Mouse (Mus musculus): Measurements from ENCODE around the gene Pdss2. TPM values are rescaled to one million over a fixed set of nuclear protein-coding genes. Genes with fewer than 3 reads are reported as not detected.

The Pdss2 gene
- polyA plus RNA-seq, 1 experiment from 2014 or later: 13.9 TPM

DNA sequence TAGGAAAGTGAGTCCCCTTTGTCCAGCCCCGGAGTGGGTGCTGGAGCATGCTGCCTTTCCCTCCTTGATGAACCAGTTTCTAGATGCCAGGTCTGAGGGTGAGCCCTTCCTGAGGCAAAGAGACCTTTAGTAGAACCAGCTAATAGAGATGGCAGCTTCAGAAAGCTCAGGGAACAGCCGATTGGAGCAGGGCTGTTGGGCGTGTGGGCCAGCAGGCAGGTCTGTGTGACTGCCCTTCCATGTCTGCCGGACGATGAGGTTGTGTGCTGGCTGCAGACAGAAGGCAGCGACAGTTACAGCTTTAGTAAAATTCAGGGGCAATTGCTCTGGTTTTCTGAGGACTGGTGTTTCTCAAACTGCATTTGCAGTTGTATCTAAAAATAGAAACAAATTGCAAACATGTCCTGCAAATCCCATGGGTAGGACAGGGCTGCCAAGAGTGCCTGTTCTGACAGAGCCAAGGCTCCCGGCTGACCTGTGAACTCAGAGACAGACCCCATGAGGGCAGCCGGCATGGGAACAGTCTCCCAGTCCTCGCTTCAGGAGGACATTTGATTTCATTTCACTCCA is 262.2 kb downstream of the Pdss2 start:
- no peak overlapping the region for H3K27ac ChIP-seq
- no peak overlapping the region for H3K4me3 ChIP-seq
- no peak for ATAC-seq (ENCODE audit: low FRiP score, low read depth)
- H3K27me3 ChIP-seq (replicated peaks): no peaks in the 10 kb centered on the region
- H3K36me3 ChIP-seq: no peaks in the 10 kb centered on the region
- H3K4me2 ChIP-seq (replicated peaks): no peak overlapping the region
- no peaks in the 10 kb centered on the region for H3K9me3 ChIP-seq
- WGBS: 49% methylated on average over 9 of the region's 9 CpGs
- peaks cover 22% of the 10 kb centered on the region for H3K4me1 ChIP-seq
- H3K9ac ChIP-seq: no peak overlapping the region

DNA sequence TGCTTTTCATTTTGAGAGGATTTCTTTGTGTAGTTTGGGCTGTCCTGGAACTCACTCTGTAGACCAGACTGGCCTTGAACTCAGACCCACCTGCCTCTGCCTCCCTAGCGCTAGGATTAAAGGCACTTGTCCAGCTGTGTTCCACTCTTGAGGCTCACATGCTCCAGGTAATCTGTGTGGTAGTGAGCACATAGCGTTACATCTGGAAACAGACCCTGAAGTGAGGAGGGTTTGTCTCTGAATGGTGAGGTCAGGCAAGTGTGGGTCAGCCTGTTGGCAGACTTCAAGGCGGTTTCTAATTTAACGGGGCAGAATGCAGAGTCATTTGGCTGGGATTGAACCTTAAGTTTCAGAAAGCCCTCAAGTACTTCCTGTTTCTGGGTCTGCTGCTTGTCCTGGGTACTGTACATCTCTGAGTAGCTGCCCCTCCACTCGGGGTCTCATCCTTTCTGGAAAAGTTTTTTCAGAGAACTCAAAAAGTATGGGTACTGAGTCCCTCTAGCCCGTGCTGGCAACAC is 264.5 kb downstream of the Pdss2 start:
- Histone ChIP-seq H3K4me2 (replicated peaks) (no peak overlapping the region), H3K36me3 (no peaks in the 10 kb centered on the region), H3K27me3 (replicated peaks) (no peaks in the 10 kb centered on the region), H3K4me1 (peaks cover 24% of the 10 kb centered on the region), H3K4me3 (no peak overlapping the region), H3K9ac (no peak overlapping the region), H3K9me3 (no peaks in the 10 kb centered on the region), H3K27ac (no peak overlapping the region)
- ATAC-seq (ENCODE audit: low FRiP score, low read depth): no peak
- WGBS: 91% methylated on average over 6 of the region's 6 CpGs

DNA sequence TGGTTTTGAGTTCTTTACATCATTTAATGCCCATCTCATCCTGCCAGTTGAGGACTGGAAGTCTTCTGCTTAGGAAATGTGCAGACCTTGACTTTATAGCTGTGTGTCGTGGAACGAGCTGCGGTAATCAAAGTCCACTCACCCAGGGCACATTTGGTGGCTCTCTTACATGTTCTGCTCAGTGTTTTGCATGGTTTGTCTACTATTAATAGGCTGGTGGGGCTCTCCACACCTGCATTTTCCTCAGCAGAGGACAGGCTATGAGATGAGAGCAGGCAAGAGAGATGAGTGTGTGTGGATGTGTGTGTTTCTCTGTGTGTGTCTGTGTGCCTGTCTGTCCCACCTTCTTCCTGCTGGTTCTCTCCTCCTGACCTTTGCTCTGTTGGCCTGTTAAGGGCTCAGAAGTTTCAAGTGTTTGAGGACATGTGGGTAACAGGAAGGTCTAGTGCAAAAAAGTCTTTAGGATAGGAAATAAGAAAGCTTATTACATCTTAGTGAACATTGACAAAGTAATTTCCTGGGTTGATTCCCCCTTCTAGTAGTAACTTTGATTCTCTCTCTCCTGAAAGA is 266.2 kb downstream of the Pdss2 start:
- 82% methylated on average over 3 of the region's 3 CpGs for WGBS
- Histone ChIP-seq H3K9ac (no peak overlapping the region), H3K4me2 (replicated peaks) (no peak overlapping the region), H3K27ac (no peak overlapping the region), H3K27me3 (replicated peaks) (no peaks in the 10 kb centered on the region), H3K4me1 (peaks cover 17% of the 10 kb centered on the region), H3K9me3 (no peaks in the 10 kb centered on the region), H3K4me3 (no peak overlapping the region), H3K36me3 (no peaks in the 10 kb centered on the region)
- ATAC-seq (ENCODE audit: low FRiP score, low read depth): no peak

- no peaks in the 10 kb centered on the region for H3K36me3 ChIP-seq
- H3K4me3 ChIP-seq: no peak overlapping the region
- no peaks in the 10 kb centered on the region for H3K27me3 ChIP-seq (replicated peaks)
- no peak overlapping the region for H3K4me2 ChIP-seq (replicated peaks)
- no peak overlapping the region for H3K27ac ChIP-seq
- ATAC-seq (ENCODE audit: low FRiP score, low read depth): no peak
- H3K4me1 ChIP-seq: peaks cover 14% of the 10 kb centered on the region
- H3K9ac ChIP-seq: no peak overlapping the region
- WGBS: 90% methylated on average over 4 of the region's 4 CpGs
- no peaks in the 10 kb centered on the region for H3K9me3 ChIP-seq
These were observed 267.0 kb downstream of the Pdss2 start for GRCm38 (mm10) chr10:43488258-43488657.

DNA sequence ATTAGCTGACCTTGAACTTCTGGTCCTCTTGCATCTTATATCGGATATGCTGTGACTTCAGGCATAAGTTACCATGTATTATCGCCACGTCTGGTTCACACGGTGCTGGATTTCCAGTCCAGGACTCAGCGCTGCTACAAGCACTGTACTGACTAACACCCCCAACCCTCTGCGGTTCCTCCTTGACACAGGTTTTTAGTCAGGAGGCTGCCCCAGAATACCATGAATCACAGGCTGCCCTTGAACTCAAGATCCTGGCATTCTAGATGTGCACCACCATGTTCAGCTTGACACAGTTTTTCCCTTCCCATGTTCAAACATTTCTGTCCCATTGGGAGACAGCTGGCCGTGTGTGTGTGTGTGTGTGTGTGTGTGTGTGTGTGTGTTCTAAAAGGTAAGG is 267.9 kb downstream of the Pdss2 start:
- Histone ChIP-seq H3K27me3 (replicated peaks) (no peaks in the 10 kb centered on the region), H3K4me3 (no peak overlapping the region), H3K4me2 (replicated peaks) (no peak overlapping the region), H3K9ac (no peak overlapping the region), H3K4me1 (peaks cover 9% of the 10 kb centered on the region; the same call in 1 of the 2 replicates), H3K27ac (no peak overlapping the region), H3K9me3 (no peaks in the 10 kb centered on the region), H3K36me3 (peaks cover 4% of the 10 kb centered on the region)
- ATAC-seq (ENCODE audit: low FRiP score, low read depth): no peak
- 92% methylated on average over 7 of the region's 7 CpGs for whole genome bisulfite sequencing

DNA sequence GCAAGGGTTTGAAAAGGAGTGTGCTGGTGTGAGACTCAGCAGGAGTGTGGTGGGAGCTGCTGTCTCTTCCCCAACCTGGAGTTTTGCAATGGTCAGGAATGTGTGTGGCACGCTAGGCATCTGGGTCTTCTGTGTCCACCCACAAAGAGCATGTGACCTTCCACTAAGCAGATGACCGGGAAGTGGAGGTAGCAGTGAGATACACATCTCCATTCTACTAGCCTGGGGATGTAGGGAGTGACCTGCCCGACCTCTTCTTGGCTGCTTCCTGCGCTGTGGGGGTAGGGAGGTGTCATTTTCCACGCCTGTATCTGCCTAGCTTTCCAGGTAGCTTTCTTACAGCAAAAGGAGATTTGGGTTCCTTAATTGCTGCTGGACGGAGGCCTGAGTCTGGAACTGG is 268.3 kb downstream of the Pdss2 start:
- Histone ChIP-seq H3K4me2 (replicated peaks) (no peak overlapping the region), H3K4me1 (peaks cover 9% of the 10 kb centered on the region; the same call in 1 of the 2 replicates), H3K27ac (no peak overlapping the region), H3K9ac (no peak overlapping the region), H3K9me3 (no peaks in the 10 kb centered on the region), H3K27me3 (replicated peaks) (no peaks in the 10 kb centered on the region), H3K4me3 (no peak overlapping the region), H3K36me3 (peaks cover 8% of the 10 kb centered on the region)
- no peak for ATAC-seq (ENCODE audit: low FRiP score, low read depth)
- 56% methylated on average over 6 of the region's 6 CpGs for WGBS

GRCm38 (mm10) chr10:43490034-43490433 is 268.7 kb downstream of the Pdss2 start:
- Histone ChIP-seq H3K4me3 (no peak overlapping the region), H3K27me3 (replicated peaks) (no peaks in the 10 kb centered on the region), H3K9me3 (no peaks in the 10 kb centered on the region), H3K4me1 (peaks cover 9% of the 10 kb centered on the region; the same call in 1 of the 2 replicates), H3K4me2 (replicated peaks) (no peak overlapping the region), H3K36me3 (peaks cover 13% of the 10 kb centered on the region), H3K9ac (no peak overlapping the region), H3K27ac (no peak overlapping the region)
- no peak for ATAC-seq (ENCODE audit: low FRiP score, low read depth)
- WGBS: 86% methylated on average over 8 of the region's 8 CpGs

GRCm38 (mm10) chr10:43490846-43491245 is 269.6 kb downstream of the Pdss2 start:
- no peak for ATAC-seq (ENCODE audit: low FRiP score, low read depth)
- no peak overlapping the region for H3K27ac ChIP-seq
- no peak overlapping the region for H3K4me3 ChIP-seq
- H3K9ac ChIP-seq: no peak overlapping the region
- no peaks in the 10 kb centered on the region for H3K9me3 ChIP-seq
- WGBS: 89% methylated on average over 5 of the region's 5 CpGs
- no peak overlapping the region for H3K4me2 ChIP-seq (replicated peaks)
- no peaks in the 10 kb centered on the region for H3K27me3 ChIP-seq (replicated peaks)
- H3K4me1 ChIP-seq: peaks cover 9% of the 10 kb centered on the region; the same call in 1 of the 2 replicates
- H3K36me3 ChIP-seq: peaks cover 21% of the 10 kb centered on the region

- Histone ChIP-seq H3K4me3 (no peak overlapping the region), H3K9ac (no peak overlapping the region), H3K4me2 (replicated peaks) (no peak overlapping the region), H3K9me3 (no peaks in the 10 kb centered on the region), H3K27me3 (replicated peaks) (no peaks in the 10 kb centered on the region), H3K4me1 (no peaks in the 10 kb centered on the region), H3K27ac (no peak overlapping the region), H3K36me3 (peaks cover 41% of the 10 kb centered on the region)
- ATAC-seq (ENCODE audit: low FRiP score, low read depth): no peak
- 97% methylated on average over 4 of the region's 4 CpGs for WGBS
These were observed 281.3 kb downstream of the Pdss2 start for GRCm38 (mm10) chr10:43502599-43502998.

- no peak overlapping the region for H3K27ac ChIP-seq
- H3K36me3 ChIP-seq: peaks cover 28% of the 10 kb centered on the region
These were observed 283.0 kb downstream of the Pdss2 start for GRCm38 (mm10) chr10:43504291-43504690.

GRCm38 (mm10) chr10:43507051-43507450 is 285.8 kb downstream of the Pdss2 start:
- no peak overlapping the region for H3K27ac ChIP-seq
- peaks cover 42% of the 10 kb centered on the region for H3K36me3 ChIP-seq
- H3K4me2 ChIP-seq (replicated peaks): no peak overlapping the region
- WGBS: 70% methylated on average over 4 of the region's 4 CpGs
- H3K4me1 ChIP-seq: no peaks in the 10 kb centered on the region
- no peak for ATAC-seq (ENCODE audit: low FRiP score, low read depth)
- no peak overlapping the region for H3K4me3 ChIP-seq
- no peaks in the 10 kb centered on the region for H3K9me3 ChIP-seq
- H3K27me3 ChIP-seq (replicated peaks): no peaks in the 10 kb centered on the region
- H3K9ac ChIP-seq: no peak overlapping the region

More at GRCm38 (mm10) chr10:43504291-43504690, 283.0 kb downstream of the Pdss2 start:
- WGBS: 80% methylated on average over 1 of the region's 1 CpGs
- H3K4me3 ChIP-seq: no peak overlapping the region
- H3K27me3 ChIP-seq (replicated peaks): no peaks in the 10 kb centered on the region
- H3K9ac ChIP-seq: no peak overlapping the region
- H3K4me2 ChIP-seq (replicated peaks): no peak overlapping the region
- no peaks in the 10 kb centered on the region for H3K4me1 ChIP-seq
- no peak for ATAC-seq (ENCODE audit: low FRiP score, low read depth)
- no peaks in the 10 kb centered on the region for H3K9me3 ChIP-seq

- Histone ChIP-seq H3K36me3 (peaks cover 61% of the 10 kb centered on the region), H3K4me1 (no peaks in the 10 kb centered on the region), H3K9me3 (no peaks in the 10 kb centered on the region), H3K27me3 (replicated peaks) (no peaks in the 10 kb centered on the region), H3K4me2 (replicated peaks) (no peak overlapping the region), H3K4me3 (no peak overlapping the region), H3K9ac (no peak overlapping the region), H3K27ac (no peak overlapping the region)
- WGBS: 95% methylated on average over 7 of the region's 7 CpGs
- ATAC-seq (ENCODE audit: low FRiP score, low read depth): no peak
These were observed 287.9 kb downstream of the Pdss2 start for GRCm38 (mm10) chr10:43509228-43509627.

- Histone ChIP-seq H3K9ac (no peak overlapping the region), H3K4me1 (no peaks in the 10 kb centered on the region), H3K4me3 (no peak overlapping the region), H3K27ac (no peak overlapping the region), H3K4me2 (replicated peaks) (no peak overlapping the region), H3K27me3 (replicated peaks) (no peaks in the 10 kb centered on the region), H3K9me3 (no peaks in the 10 kb centered on the region), H3K36me3 (peaks cover 50% of the 10 kb centered on the region)
- ATAC-seq (ENCODE audit: low FRiP score, low read depth): no peak
- 94% methylated on average over 10 of the region's 10 CpGs for WGBS
These were observed 291.7 kb downstream of the Pdss2 start for GRCm38 (mm10) chr10:43512976-43513375.

Data from neural tube, embryonic 12.5 days (tissue).